Mouse (Mus musculus): ENCODE results near the gene Gm21961. TPM values are rescaled to one million over a fixed set of nuclear protein-coding genes. Genes with fewer than 3 reads are reported as not detected.
"Not testable (repeated sequence)": the region's sequence is repeated elsewhere in the genome, so short reads cannot be mapped to it uniquely, and the experiment has no call there.

Gm21961 gene
- not detected for total RNA-seq (2021)
- long read RNA-seq, experiment 1: 0 reads
- long read RNA-seq, experiment 2: 0 reads

DNA sequence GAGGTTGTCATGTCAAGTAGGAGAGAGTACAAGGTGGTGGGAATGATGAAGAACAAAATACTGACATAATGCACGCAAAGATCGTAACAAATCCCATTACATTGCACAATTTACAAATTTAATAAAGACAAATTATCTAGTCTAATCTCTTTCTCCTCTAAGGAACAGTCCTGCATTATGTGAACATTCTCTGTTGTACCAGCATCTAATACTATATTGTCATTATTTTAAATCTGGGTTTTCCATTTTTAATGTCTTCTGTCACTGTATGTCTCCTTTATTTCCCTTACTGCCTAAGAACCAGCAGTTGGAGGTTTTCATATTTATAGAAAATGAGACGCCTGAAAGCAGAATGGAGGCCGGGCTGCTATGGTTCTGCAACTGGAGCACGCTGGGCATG is at the start of gene Gm21961:
TSS of gene Gm21961 (minus strand) at position 101 of the 400 bp plus-strand sequence.
- DNase-seq: no peak

DNA sequence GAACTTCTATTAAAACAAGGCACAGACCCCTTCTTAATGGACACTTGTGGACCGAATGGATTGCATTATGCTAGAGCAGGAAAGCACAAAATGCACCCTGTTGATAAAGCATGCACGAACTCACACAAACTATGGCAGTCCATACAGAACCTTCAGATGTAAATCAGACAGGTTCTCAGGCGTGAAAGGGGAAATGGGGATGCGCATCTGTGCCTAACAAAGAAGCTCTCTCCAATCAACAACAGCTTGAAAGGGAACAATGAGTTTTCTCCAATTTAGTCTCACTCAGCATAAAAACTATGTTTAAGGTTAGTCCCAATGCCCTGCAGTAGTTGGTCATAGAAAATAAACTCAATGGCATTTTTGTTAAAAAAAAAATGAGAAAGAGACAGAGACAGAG is 27.3 kb upstream of the Gm21961 start:
- no peak for DNase-seq

GRCm38 (mm10) chr15:65039216-65039615 is 24.5 kb upstream of the Gm21961 start:
- not testable (repeated sequence) for DNase-seq

DNA sequence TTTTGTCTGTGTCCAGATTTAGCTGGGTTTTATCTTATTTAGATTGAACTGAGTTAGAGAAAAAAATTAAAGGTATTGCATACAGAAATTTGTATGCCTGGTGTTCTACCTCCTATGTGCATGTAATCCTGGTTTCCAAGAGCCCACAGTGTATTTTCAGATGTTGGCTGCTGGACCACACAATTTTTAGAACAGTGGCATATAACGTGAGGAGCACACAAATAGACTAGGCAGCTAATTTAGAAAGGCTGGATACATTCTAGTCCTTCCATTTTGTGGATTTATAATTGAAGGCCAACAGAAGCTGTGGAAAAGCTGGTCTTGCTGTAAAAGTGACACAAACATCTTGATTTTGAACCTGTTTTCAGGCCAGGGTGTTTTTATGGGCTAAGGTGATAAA is 3.3 kb upstream of the Gm21961 start:
- DNase-seq: no peak

GRCm38 (mm10) chr15:65006177-65006576 is 8.5 kb downstream of the Gm21961 start:
- DNase-seq: no peak

GRCm38 (mm10) chr15:64994498-64994897 is 20.2 kb downstream of the Gm21961 start:
- no peak for DNase-seq

DNA sequence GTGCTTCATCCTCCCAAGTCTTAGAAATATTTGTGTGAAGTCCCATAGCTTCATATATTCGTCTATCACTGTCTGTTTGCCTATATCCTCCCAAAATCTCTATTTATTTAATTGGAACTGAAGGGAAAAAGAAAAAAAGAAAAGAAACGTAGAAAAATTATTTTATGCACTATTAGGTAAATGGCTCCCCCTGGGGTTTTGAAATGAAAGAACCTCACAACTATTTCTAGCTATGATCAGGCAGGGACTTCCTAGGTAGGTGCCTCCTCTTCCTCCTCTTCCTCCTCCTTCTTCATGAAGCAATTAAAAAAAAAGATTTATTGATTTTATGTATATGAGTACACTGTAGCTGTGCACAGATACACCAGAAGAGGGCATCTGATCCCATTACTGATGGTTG is 34.7 kb downstream of the Gm21961 start:
- no peak for DNase-seq

DNA sequence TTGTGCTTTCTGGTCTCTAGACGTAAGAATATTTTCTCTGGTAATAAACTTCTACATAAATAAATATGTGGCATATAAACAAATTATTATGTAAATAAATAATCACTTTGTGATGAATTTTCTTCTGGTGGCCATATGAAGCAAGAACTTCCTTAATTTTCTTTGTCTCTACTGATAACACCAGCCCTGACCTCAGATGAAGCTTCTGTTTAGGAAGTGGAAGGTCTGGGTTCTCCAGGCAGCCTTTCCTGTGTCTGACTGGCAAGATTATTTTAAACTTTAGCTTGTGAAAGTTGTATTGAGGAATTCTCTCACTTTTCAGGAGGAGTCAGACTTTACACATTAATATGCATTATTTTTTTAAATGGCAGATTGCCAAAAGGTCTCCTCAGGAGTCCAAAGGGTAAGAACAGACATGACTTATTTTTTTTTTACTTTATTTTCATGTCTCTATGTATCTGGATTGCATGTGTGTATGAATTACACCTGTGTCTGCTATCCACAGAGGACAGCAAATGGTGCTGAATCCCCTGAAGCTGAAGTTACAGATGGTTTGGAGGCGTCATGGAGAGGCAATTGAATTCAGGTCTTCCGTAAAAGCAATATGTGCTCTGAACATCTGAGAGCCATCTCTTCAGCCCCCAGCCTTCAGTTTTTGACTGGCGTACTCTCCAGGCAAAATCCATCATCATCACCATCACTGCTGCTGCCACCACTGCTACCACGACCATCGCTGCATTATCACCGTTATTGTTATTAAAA is 38.5 kb downstream of the Gm21961 start:
- DNase-seq: no peak

Other genes starting within 250 kb of the Gm21961 start
- gene Gm21798, start 197.2 kb downstream of the Gm21961 start, total RNA-seq (2021): not detected